Mouse (Mus musculus) lung, embryonic 15.5 days (tissue): ENCODE measurements around the gene Sorl1. TPM values are rescaled to one million over a fixed set of nuclear protein-coding genes. Genes with fewer than 3 reads are reported as not detected.

Experiments used
- ATAC-seq: fragments of 200-750 bp; cut with Nextera tagmentation; 2 replicates; pipeline ENCODE4 v1.8.0; 2017; ENCODE audit warnings: moderate number of reproducible peaks, borderline replicate concordance; ENCODE audit not compliant: low FRiP score, low TSS enrichment; ENCODE audit errors: extremely low read depth
- H3K27ac ChIP-seq: fragments of 300-500 bp; sonication (generic); 2 replicates; pipeline ENCODE4 v1.5.1; 2015; ENCODE audit warnings: moderate library complexity, mild to moderate bottlenecking, inconsistent platforms
- H3K27me3 ChIP-seq: fragments of 300-500 bp; sonication (generic); 2 replicates; pipeline ENCODE4 v1.6.1; 2015; ENCODE audit warnings: inconsistent platforms
- H3K36me3 ChIP-seq: fragments of 300-500 bp; sonication (generic); 2 replicates; pipeline ENCODE4 v1.6.1; 2015; ENCODE audit warnings: inconsistent platforms
- H3K4me1 ChIP-seq: fragments of 300-500 bp; sonication (generic); 2 replicates; pipeline ENCODE4 v1.6.1; 2015; ENCODE audit warnings: inconsistent platforms
- H3K4me2 ChIP-seq: fragments of 300-500 bp; sonication (generic); 2 replicates; pipeline ENCODE4 v1.6.1; 2015; ENCODE audit warnings: inconsistent platforms, mild to moderate bottlenecking, moderate library complexity
- H3K4me3 ChIP-seq: fragments of 300-500 bp; sonication (generic); 2 replicates; pipeline ENCODE4 v1.5.1; 2015; ENCODE audit warnings: mild to moderate bottlenecking, inconsistent platforms
- H3K9ac ChIP-seq: fragments of 300-500 bp; sonication (generic); 2 replicates; pipeline ENCODE4 v1.6.1; 2015; ENCODE audit warnings: inconsistent platforms
- H3K9me3 ChIP-seq: fragments of 300-500 bp; sonication (generic); 2 replicates; pipeline ENCODE4 v1.6.1; 2016; ENCODE audit warnings: inconsistent platforms
- WGBS: fragments of 180-500 bp; shearing (Covaris S2); methylation state at CpG from one replicate; pipeline ENCODE4 v1.1.7; 2015; 5-methylcytosine and 5-hydroxymethylcytosine counted together
- polyA plus RNA-seq: library from polyadenylated mRNA; unstranded; fragments of >200 nt; fragmentation: Nextera tagmentation; extraction: Ambion mirVana; gene quantifications from 2 replicates; pipeline ENCODE4 v1.2.1, GENCODE M21; 2015

Gene Sorl1
- polyA plus RNA-seq, 1 experiment from 2014 or later, result 14.9 TPM

GRCm38 (mm10) chr9:42022318-42022717 is 101.8 kb downstream of the Sorl1 start:
- no peak overlapping the region for H3K4me3 ChIP-seq
- no peak overlapping the region for H3K4me2 ChIP-seq
- 76% methylated on average over 12 of the region's 12 CpGs for WGBS
- H3K27ac ChIP-seq, result peak overlapping the region; percentile 63; the same call in 1 of the 2 replicates
- no peaks in the 10 kb centered on the region for H3K27me3 ChIP-seq
- H3K4me1 ChIP-seq, result peaks cover 21% of the 10 kb centered on the region
- H3K36me3 ChIP-seq, result no peaks in the 10 kb centered on the region
- no peak for ATAC-seq
- H3K9me3 ChIP-seq, result no peaks in the 10 kb centered on the region
- H3K9ac ChIP-seq, result no peak overlapping the region

DNA sequence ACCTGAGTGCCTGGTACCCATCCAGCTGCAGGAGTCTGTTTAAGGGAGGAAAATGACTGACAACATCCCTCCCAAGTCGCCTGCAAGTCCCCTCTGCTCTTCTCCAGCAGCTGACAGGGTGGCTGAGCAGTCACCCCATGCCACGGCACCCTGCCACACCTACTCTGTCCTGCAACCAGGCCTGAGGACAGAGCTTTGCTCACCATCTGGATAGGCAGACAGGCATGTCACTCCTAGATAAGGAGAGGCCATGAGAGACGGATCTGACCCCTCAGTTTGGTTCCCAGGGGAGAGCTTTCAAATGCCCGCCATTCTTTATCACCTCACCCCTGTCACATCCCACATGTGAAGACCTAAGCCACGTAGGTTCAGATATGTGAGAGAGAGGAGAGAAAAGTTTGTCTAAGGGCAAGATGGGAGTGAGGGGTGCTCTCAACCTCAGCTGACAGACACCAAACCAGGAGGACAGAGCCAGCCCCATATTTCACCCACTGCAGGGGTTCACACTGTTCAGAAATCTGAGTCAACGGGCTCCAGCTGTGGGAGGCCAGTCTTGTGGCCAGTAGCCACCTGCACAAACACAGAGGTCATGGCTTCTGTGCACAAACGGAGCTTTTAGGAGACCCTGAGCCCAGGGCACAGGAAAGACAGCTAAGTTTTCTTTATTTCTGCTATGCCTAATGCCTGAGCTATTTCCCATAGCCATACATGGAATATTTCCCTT is 104.6 kb downstream of the Sorl1 start:
- H3K36me3 ChIP-seq, result peaks cover 12% of the 10 kb centered on the region; the same call in 1 of the 2 replicates
- H3K4me2 ChIP-seq, result no peak overlapping the region
- no peak overlapping the region for H3K9ac ChIP-seq
- no peak for ATAC-seq
- no peak overlapping the region for H3K4me3 ChIP-seq
- peaks cover 16% of the 10 kb centered on the region for H3K4me1 ChIP-seq
- no peaks in the 10 kb centered on the region for H3K9me3 ChIP-seq
- no peak overlapping the region for H3K27ac ChIP-seq
- WGBS, result 28% methylated on average over 7 of the region's 7 CpGs
- H3K27me3 ChIP-seq, result no peaks in the 10 kb centered on the region

DNA sequence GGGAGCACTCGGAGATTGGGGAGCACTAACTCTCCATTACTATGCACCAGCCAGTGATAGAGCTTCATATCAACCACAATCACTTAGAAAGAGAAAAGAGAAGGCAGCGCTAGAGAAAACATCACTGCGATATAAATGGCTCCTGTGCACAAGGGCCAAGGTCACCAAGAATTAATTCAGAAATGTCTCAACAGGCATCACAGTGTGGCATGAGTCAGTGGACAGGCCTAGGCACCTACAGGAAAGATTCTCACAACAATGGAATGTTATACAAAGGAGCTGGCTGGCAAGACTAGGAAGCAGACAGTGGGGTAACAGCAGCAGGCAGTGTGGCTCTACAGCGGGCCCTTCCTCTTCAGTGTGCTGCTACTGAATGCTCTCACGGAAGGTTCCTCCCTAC is 115.6 kb downstream of the Sorl1 start:
- Histone ChIP-seq H3K9ac (no peak overlapping the region), H3K4me2 (no peak overlapping the region), H3K4me1 (no peaks in the 10 kb centered on the region), H3K27ac (no peak overlapping the region), H3K36me3 (no peaks in the 10 kb centered on the region), H3K27me3 (no peaks in the 10 kb centered on the region), H3K9me3 (no peaks in the 10 kb centered on the region), H3K4me3 (no peak overlapping the region)
- WGBS, result 82% methylated on average over 5 of the region's 5 CpGs
- no peak for ATAC-seq

- Histone ChIP-seq H3K36me3 (0 out of 2 replicates have a peak, but pooled peaks cover 3% of the 10 kb centered on the region), H3K9me3 (no peaks in the 10 kb centered on the region), H3K4me3 (no peak overlapping the region), H3K4me2 (no peak overlapping the region), H3K9ac (no peak overlapping the region), H3K27ac (no peak overlapping the region), H3K4me1 (no peaks in the 10 kb centered on the region), H3K27me3 (no peaks in the 10 kb centered on the region)
- ATAC-seq, result no peak
- WGBS, result 41% methylated on average over 8 of the region's 8 CpGs
These were observed 119.0 kb downstream of the Sorl1 start for GRCm38 (mm10) chr9:42005101-42005500.

DNA sequence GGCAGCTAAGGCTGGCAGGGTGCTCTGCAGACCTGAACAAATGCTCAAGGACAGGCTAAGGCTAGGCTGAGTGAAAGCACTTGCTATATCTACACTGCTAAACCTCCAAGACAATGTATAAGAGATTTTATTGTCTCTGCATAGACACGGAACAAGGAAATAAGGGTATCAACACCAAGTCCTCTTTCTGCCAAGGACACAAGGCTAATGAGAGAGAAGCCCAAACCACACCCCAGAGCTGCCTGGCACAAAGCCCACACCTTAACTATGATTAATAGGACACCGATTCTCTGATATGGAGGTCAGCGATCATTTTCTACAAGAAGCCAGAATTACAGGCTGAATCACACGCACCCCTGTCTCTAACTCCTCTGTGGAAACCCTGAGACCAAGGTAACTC is 120.0 kb downstream of the Sorl1 start:
- no peaks in the 10 kb centered on the region for H3K9me3 ChIP-seq
- no peak overlapping the region for H3K4me2 ChIP-seq
- H3K27me3 ChIP-seq, result no peaks in the 10 kb centered on the region
- no peak overlapping the region for H3K4me3 ChIP-seq
- no peak overlapping the region for H3K9ac ChIP-seq
- no peaks in the 10 kb centered on the region for H3K4me1 ChIP-seq
- WGBS, result 81% methylated on average over 4 of the region's 4 CpGs
- H3K27ac ChIP-seq, result no peak overlapping the region
- no peak for ATAC-seq
- H3K36me3 ChIP-seq, result 0 out of 2 replicates have a peak, but pooled peaks cover 4% of the 10 kb centered on the region

GRCm38 (mm10) chr9:41999498-42000473 is 124.3 kb downstream of the Sorl1 start:
- Histone ChIP-seq H3K36me3 (0 out of 2 replicates have a peak, but pooled peaks cover 4% of the 10 kb centered on the region), H3K4me2 (no peak overlapping the region), H3K9me3 (no peaks in the 10 kb centered on the region), H3K4me3 (no peak overlapping the region), H3K4me1 (no peaks in the 10 kb centered on the region), H3K27ac (no peak overlapping the region), H3K9ac (no peak overlapping the region), H3K27me3 (no peaks in the 10 kb centered on the region)
- ATAC-seq, result no peak
- 67% methylated on average over 12 of the region's 12 CpGs for WGBS

- Histone ChIP-seq H3K4me2 (no peak overlapping the region), H3K9me3 (no peaks in the 10 kb centered on the region), H3K4me1 (no peaks in the 10 kb centered on the region), H3K9ac (no peak overlapping the region), H3K36me3 (peaks cover 3% of the 10 kb centered on the region; the same call in 1 of the 2 replicates), H3K27me3 (no peaks in the 10 kb centered on the region), H3K27ac (no peak overlapping the region), H3K4me3 (no peak overlapping the region)
- no peak for ATAC-seq
- WGBS, result 82% methylated on average over 9 of the region's 9 CpGs
These were observed 128.8 kb downstream of the Sorl1 start for GRCm38 (mm10) chr9:41995278-41995677.

GRCm38 (mm10) chr9:41993821-41994220 is 130.3 kb downstream of the Sorl1 start:
- no peak for ATAC-seq
- WGBS, result 87% methylated on average over 5 of the region's 5 CpGs

GRCm38 (mm10) chr9:41992841-41993240 is 131.3 kb downstream of the Sorl1 start:
- H3K27ac ChIP-seq, result no peak overlapping the region
- ATAC-seq, result no peak
- H3K4me3 ChIP-seq, result no peak overlapping the region
- no peaks in the 10 kb centered on the region for H3K9me3 ChIP-seq
- 86% methylated on average over 5 of the region's 5 CpGs for WGBS
- H3K36me3 ChIP-seq, result no peaks in the 10 kb centered on the region; the same call in 1 of the 2 replicates
- H3K27me3 ChIP-seq, result no peaks in the 10 kb centered on the region
- no peak overlapping the region for H3K4me2 ChIP-seq
- no peak overlapping the region for H3K9ac ChIP-seq
- no peaks in the 10 kb centered on the region for H3K4me1 ChIP-seq

More at GRCm38 (mm10) chr9:41993821-41994220, 130.3 kb downstream of the Sorl1 start:
- Histone ChIP-seq H3K4me3 (no peak overlapping the region), H3K9ac (no peak overlapping the region), H3K4me1 (no peaks in the 10 kb centered on the region), H3K27ac (no peak overlapping the region), H3K4me2 (no peak overlapping the region), H3K36me3 (no peaks in the 10 kb centered on the region; the same call in 1 of the 2 replicates), H3K9me3 (no peaks in the 10 kb centered on the region), H3K27me3 (no peaks in the 10 kb centered on the region)

- Histone ChIP-seq H3K9ac (no peak overlapping the region), H3K4me2 (no peak overlapping the region), H3K36me3 (peaks cover 3% of the 10 kb centered on the region; the same call in 1 of the 2 replicates), H3K27ac (no peak overlapping the region), H3K27me3 (no peaks in the 10 kb centered on the region), H3K4me3 (no peak overlapping the region), H3K4me1 (no peaks in the 10 kb centered on the region), H3K9me3 (no peaks in the 10 kb centered on the region)
- WGBS, result 67% methylated on average over 5 of the region's 5 CpGs
- ATAC-seq, result no peak
These were observed 138.5 kb downstream of the Sorl1 start for GRCm38 (mm10) chr9:41985636-41986035.

GRCm38 (mm10) chr9:41985052-41985451 is 139.0 kb downstream of the Sorl1 start:
- no peak overlapping the region for H3K4me3 ChIP-seq
- H3K36me3 ChIP-seq, result peaks cover 3% of the 10 kb centered on the region; the same call in 1 of the 2 replicates
- ATAC-seq, result no peak

More at GRCm38 (mm10) chr9:41985052-41985451, 139.0 kb downstream of the Sorl1 start:
- H3K27me3 ChIP-seq, result no peaks in the 10 kb centered on the region
- H3K9ac ChIP-seq, result no peak overlapping the region
- H3K9me3 ChIP-seq, result no peaks in the 10 kb centered on the region
- no peak overlapping the region for H3K27ac ChIP-seq
- WGBS, result 86% methylated on average over 9 of the region's 9 CpGs
- no peaks in the 10 kb centered on the region for H3K4me1 ChIP-seq
- H3K4me2 ChIP-seq, result no peak overlapping the region
